Mouse (Mus musculus) MEL (cell line): ENCODE results near the gene Hist1h2bc. TPM values are rescaled to one million over a fixed set of nuclear protein-coding genes. Genes with fewer than 3 reads are reported as not detected.

Source experiments
- DNase-seq: peaks from one replicate; pipeline ENCODE4 v3.0.0; 2011; ENCODE audit warnings: low read depth, low spot score
- H3K27ac ChIP-seq: 2 replicates; pipeline ENCODE4 v1.5.1; 2012; ENCODE audit warnings: low read depth, mild to moderate bottlenecking, control low read depth, low read length, moderate library complexity; ENCODE audit not compliant: control insufficient read depth
- H3K27me3 ChIP-seq, 2 experiments: fragments of 150-350 bp in 1 of 2; sonication (generic) in 1 of 2; 2 replicates each; pipeline ENCODE4 v1.6.1; 2012; ENCODE audit warnings: low read length in 2 of 2, mild to moderate bottlenecking in 2 of 2, improper control_type of control experiment in 1 of 2, moderate library complexity in 1 of 2; ENCODE audit not compliant: insufficient read depth in 2 of 2, control insufficient read depth in 1 of 2
- H3K36me3 ChIP-seq, 2 experiments: 2 replicates each; pipeline ENCODE4 v1.6.1; 2012 to 2014; ENCODE audit warnings: low read length in 2 of 2, improper control_type of control experiment in 1 of 2, inconsistent platforms in 1 of 2, mild to moderate bottlenecking in 1 of 2; ENCODE audit not compliant: insufficient read depth in 2 of 2, control insufficient read depth in 1 of 2
- H3K4me1 ChIP-seq, 2 experiments: fragments of 150-350 bp in 1 of 2; sonication (generic) in 1 of 2; 2 replicates each; pipeline ENCODE4 v1.6.1; 2012; ENCODE audit warnings: low read length in 2 of 2, improper control_type of control experiment in 1 of 2, mild to moderate bottlenecking in 1 of 2; ENCODE audit not compliant: insufficient read depth in 2 of 2, control insufficient read depth in 1 of 2
- H3K4me3 ChIP-seq, 2 experiments: fragments of 150-350 bp in 1 of 2; sonication (generic) in 1 of 2; 2 replicates each; pipeline ENCODE4 v1.5.1; 2012; ENCODE audit warnings: low read depth in 2 of 2, low read length in 2 of 2, mild to moderate bottlenecking in 2 of 2, moderate library complexity in 2 of 2, control low read depth in 1 of 2, improper control_type of control experiment in 1 of 2; ENCODE audit not compliant: control insufficient read depth in 1 of 2, insufficient read depth in 1 of 2
- H3K79me2 ChIP-seq: 2 replicates; pipeline ENCODE4 v1.6.1; 2012; ENCODE audit warnings: mild to moderate bottlenecking, low read length, moderate library complexity; ENCODE audit not compliant: control insufficient read depth, poor library complexity, insufficient read depth
- H3K9ac ChIP-seq: 2 replicates; pipeline ENCODE4 v1.6.1; 2012; ENCODE audit warnings: low read depth, mild to moderate bottlenecking, control low read depth, low read length, moderate library complexity; ENCODE audit not compliant: control insufficient read depth, poor library complexity, severe bottlenecking
- H3K9me3 ChIP-seq: fragments of 150-350 bp; sonication (generic); replicated peaks from 2 replicates; pipeline ENCODE4 v1.6.1; 2012; ENCODE audit warnings: mild to moderate bottlenecking, low read length, improper control_type of control experiment, moderate library complexity; ENCODE audit not compliant: insufficient read depth
- BHLHE40 ChIP-seq: IDR thresholded peaks from 2 replicates; pipeline ENCODE4 v1.6.1; 2012; ENCODE audit warnings: low read depth, mild to moderate bottlenecking, inconsistent platforms, low read length, improper control_type of control experiment, borderline replicate concordance
- CHD2 ChIP-seq: IDR thresholded peaks from 2 replicates; pipeline ENCODE4 v1.6.1; 2011; ENCODE audit warnings: low read length, improper control_type of control experiment
- CTCF ChIP-seq, 3 experiments: IDR thresholded peaks in 2 of 3; conservative IDR thresholded peaks in 1 of 3; 2 replicates each; pipeline ENCODE4 v1.5.1; 2011 to 2012; ENCODE audit warnings: low read length in 3 of 3, low read depth in 2 of 3, mild to moderate bottlenecking in 2 of 3, improper control_type of control experiment in 1 of 3, inconsistent platforms in 1 of 3, mixed read lengths in 1 of 3, moderate library complexity in 1 of 3; ENCODE audit not compliant: control insufficient read depth in 1 of 3, insufficient read depth in 1 of 3, poor library complexity in 1 of 3, severe bottlenecking in 1 of 3
- E2F4 ChIP-seq: IDR thresholded peaks from 2 replicates; pipeline ENCODE4 v1.6.1; 2011; ENCODE audit warnings: low read depth, low read length, improper control_type of control experiment, borderline replicate concordance
- MAFK ChIP-seq: IDR thresholded peaks from 2 replicates; pipeline ENCODE4 v1.6.1; 2011; ENCODE audit warnings: low read depth, mild to moderate bottlenecking, low read length, improper control_type of control experiment, borderline replicate concordance
- MAX ChIP-seq: IDR thresholded peaks from 2 replicates; pipeline ENCODE4 v1.6.1; 2011; ENCODE audit warnings: low read length, improper control_type of control experiment
- MYC ChIP-seq: IDR thresholded peaks from 2 replicates; pipeline ENCODE4 v1.6.1; 2011; ENCODE audit warnings: low read depth, mild to moderate bottlenecking, low read length, improper control_type of control experiment, moderate library complexity
- NELFE ChIP-seq: IDR thresholded peaks from 2 replicates; pipeline ENCODE4 v1.6.1; 2011; ENCODE audit warnings: low read depth, low read length, improper control_type of control experiment
- NRF1 ChIP-seq: IDR thresholded peaks from 2 replicates; pipeline ENCODE4 v1.6.1; 2014; ENCODE audit warnings: low read depth, mild to moderate bottlenecking, inconsistent platforms, low read length, improper control_type of control experiment, moderate library complexity; ENCODE audit not compliant: poor library complexity, insufficient read depth, severe bottlenecking
- POLR2AphosphoS5 ChIP-seq: IDR thresholded peaks from 2 replicates; pipeline ENCODE4 v1.6.1; 2012; ENCODE audit warnings: low read depth, borderline replicate concordance, mild to moderate bottlenecking, inconsistent platforms, low read length, moderate library complexity, mixed read lengths
- SMC3 ChIP-seq: IDR thresholded peaks from 2 replicates; pipeline ENCODE4 v1.6.1; 2011; ENCODE audit warnings: low read depth, low read length, improper control_type of control experiment
- TCF12 ChIP-seq: IDR thresholded peaks from 2 replicates; pipeline ENCODE4 v1.6.1; 2014; ENCODE audit warnings: low read depth, mild to moderate bottlenecking, inconsistent platforms, low read length, improper control_type of control experiment, moderate library complexity
- USF2 ChIP-seq, 2 experiments: IDR thresholded peaks; 2 replicates each; pipeline ENCODE4 v1.6.1; 2011 to 2012; ENCODE audit warnings: improper control_type of control experiment in 2 of 2, low read length in 2 of 2, borderline replicate concordance in 1 of 2, inconsistent platforms in 1 of 2, low read depth in 1 of 2, mild to moderate bottlenecking in 1 of 2; ENCODE audit not compliant: insufficient read depth in 1 of 2
- polyA plus RNA-seq, 2 experiments: library from polyadenylated mRNA; stranded (reverse) in 1 of 2; unstranded in 1 of 2; fragments of >175 nt in 1 of 2; fragments of >200 nt in 1 of 2; gene quantifications; 2 replicates each; pipeline versions ENCODE4 v1.2.1 to v1.2.4; 2012; ENCODE audit warnings: low replicate concordance in 2 of 2, low read depth in 1 of 2; ENCODE audit not compliant: insufficient read length in 2 of 2, insufficient read depth in 1 of 2, missing spikeins in 1 of 2
- total RNA-seq: library from RNA; depleted of rRNA; stranded (reverse); fragments of 300-350 nt; gene quantifications from 2 replicates; pipeline ENCODE4 v1.2.3, GENCODE M21; 2012

Gene Hist1h2bc
- total and polyA plus RNA-seq, 3 experiments = 3.1 to 694 TPM; not detected in 1

- peaks cover 0 to 14% of the 10 kb centered on the region in 2 experiments for H3K4me1 ChIP-seq
- DNase-seq = no peak
- H3K79me2 ChIP-seq = no peaks in the 10 kb centered on the region
- no peak overlapping the region for H3K9ac ChIP-seq
- no peak for TF ChIP-seq POLR2AphosphoS5
- TF ChIP-seq NELFE = no peak
- no peak for TF ChIP-seq E2F4
- TF ChIP-seq MAX = no peak
- TF ChIP-seq CHD2 = no peak
- no peak for TF ChIP-seq CTCF (IDR thresholded peaks at IDR 0.05 in 2 of 3, conservative IDR thresholded peaks at IDR 0.05 in 1 of 3; ENCODE audit: control insufficient read depth in 1 of 3, insufficient read depth in 1 of 3, low read depth in 2 of 3, low read length in 3 of 3, poor library complexity in 1 of 3, severe bottlenecking in 1 of 3)
- TF ChIP-seq USF2 (IDR thresholded peaks at IDR 0.05; ENCODE audit: borderline replicate concordance in 1 of 2, insufficient read depth in 1 of 2, low read depth in 1 of 2, low read length in 2 of 2) = no peak
- no peak for TF ChIP-seq MAFK
- no peak for TF ChIP-seq TCF12
- no peak for TF ChIP-seq NRF1
- no peak for TF ChIP-seq BHLHE40
- TF ChIP-seq MYC = no peak
- peaks cover 0 to 12% of the 10 kb centered on the region in 2 experiments; a peak in 2 of 4 replicates for H3K36me3 ChIP-seq
- H3K27ac ChIP-seq = no peak overlapping the region
- H3K27me3 ChIP-seq = no peaks in the 10 kb centered on the region
- no peak overlapping the region for H3K4me3 ChIP-seq
- no peaks in the 10 kb centered on the region for H3K9me3 ChIP-seq
These were observed 24.7 kb downstream of the Hist1h2bc start for GRCm38 (mm10) chr13:23708654-23709053.

GRCm38 (mm10) chr13:23709714-23710373, 25.8 kb downstream of the Hist1h2bc start:
- Histone ChIP-seq H3K79me2 (no peaks in the 10 kb centered on the region), H3K27me3 (no peaks in the 10 kb centered on the region), H3K4me3 (no peak overlapping the region), H3K4me1 (peaks cover 2 to 16% of the 10 kb centered on the region in 2 experiments), H3K36me3 (peaks cover 0 to 13% of the 10 kb centered on the region in 2 experiments; a peak in 2 of 4 replicates), H3K27ac (no peak overlapping the region), H3K9ac (no peak overlapping the region), H3K9me3 (no peaks in the 10 kb centered on the region)
- DNase-seq = no peak
- no peak for TF ChIP-seq SMC3
